8 mouse cellular contexts compared by ENCODE assay signal in genomic region chr6:92940191-92941131, GRCm38 (mm10). TPM values are rescaled to one million over a fixed set of nuclear protein-coding genes. Genes with fewer than 3 reads are reported as not detected.
DNase-seq lines count a peak whose midpoint lies in the region; ATAC-seq and TF ChIP-seq lines count a peak whose summit lies in the region.

No protein-coding gene starts in this region.

- H3K27me3 ChIP-seq in ES-Bruce4 (ENCODE audit: control insufficient read depth, insufficient read depth, low read length, poor library complexity, severe bottlenecking), result no peaks in the 10 kb centered on the region
- H3K27me3 ChIP-seq in hindbrain, embryonic 15.5 days, result peaks cover 42% of the 10 kb centered on the region
- H3K27me3 ChIP-seq in limb, embryonic 10.5 days (ENCODE audit: low read depth, poor library complexity, severe bottlenecking), result peaks cover 37% of the 10 kb centered on the region
- H3K27me3 ChIP-seq in midbrain, embryonic 14.5 days (ENCODE audit: control insufficient read depth, insufficient read depth, low read length), result peaks cover 57% of the 10 kb centered on the region

- peak; percentile 61 for DNase-seq in adrenal gland, adult 8-10 months
- peak; percentile 51 for DNase-seq in forelimb bud, embryonic 11.5 days (ENCODE audit: low read depth, low spot score)
- DNase-seq in limb, embryonic 10.5 days (ENCODE audit: low spot score), result peak; percentile 61
- DNase-seq in midbrain, embryonic 14.5 days, result peak; percentile 60
- DNase-seq in urinary bladder, postnatal 36 days (ENCODE audit: low spot score in 2 of 2), result peak; percentile 34 to 48

- no peak for TF ChIP-seq POLR2A in ES-Bruce4 (IDR thresholded peaks at IDR 0.05; ENCODE audit: insufficient read depth, low read length)

- H3K27ac ChIP-seq in ES-Bruce4 (ENCODE audit: insufficient read depth, low read length), result no peak overlapping the region
- no peak overlapping the region for H3K27ac ChIP-seq in hindbrain, embryonic 15.5 days (replicated peaks)
- peak overlapping the region; percentile 74 for H3K27ac ChIP-seq in limb, embryonic 10.5 days
- H3K27ac ChIP-seq in midbrain, embryonic 14.5 days (replicated peaks; ENCODE audit: low read depth, low read length), result no peak overlapping the region

- H3K9me3 ChIP-seq in ES-Bruce4 (replicated peaks; ENCODE audit: control insufficient read depth, insufficient read depth, low read length, poor library complexity, severe bottlenecking), result no peaks in the 10 kb centered on the region
- no peaks in the 10 kb centered on the region for H3K9me3 ChIP-seq in hindbrain, embryonic 15.5 days
- H3K9me3 ChIP-seq in limb, embryonic 10.5 days (replicated peaks), result no peaks in the 10 kb centered on the region
- H3K9me3 ChIP-seq in midbrain, embryonic 14.5 days (ENCODE audit: control insufficient read depth, low read length), result no peaks in the 10 kb centered on the region

- no peaks in the 10 kb centered on the region for H3K4me1 ChIP-seq in ES-Bruce4 (ENCODE audit: control insufficient read depth, insufficient read depth, low read length)
- peaks cover 43% of the 10 kb centered on the region for H3K4me1 ChIP-seq in hindbrain, embryonic 15.5 days (replicated peaks)
- peaks cover 45% of the 10 kb centered on the region for H3K4me1 ChIP-seq in limb, embryonic 10.5 days
- peaks cover 30% of the 10 kb centered on the region for H3K4me1 ChIP-seq in midbrain, embryonic 14.5 days (ENCODE audit: control insufficient read depth, insufficient read depth, low read length)

- H3K4me3 ChIP-seq in ES-Bruce4 (ENCODE audit: low read depth, low read length), result peak overlapping the region; percentile 63
- H3K4me3 ChIP-seq in hindbrain, embryonic 15.5 days, result peak overlapping the region; percentile 54
- H3K4me3 ChIP-seq in limb, embryonic 10.5 days, result peak overlapping the region; percentile 74
- peak overlapping the region; percentile 52 for H3K4me3 ChIP-seq in midbrain, embryonic 14.5 days (replicated peaks; ENCODE audit: low read depth, low read length)

- under 1% methylated on average over 37 of the region's 37 CpGs for WGBS in hindbrain, embryonic 15.5 days
- 1% methylated on average over 37 of the region's 37 CpGs for WGBS in limb, embryonic 10.5 days
- 2% methylated on average over 37 of the region's 37 CpGs for WGBS in midbrain, embryonic 14.5 days

- H3K9ac ChIP-seq in ES-Bruce4 (ENCODE audit: low read depth, poor library complexity, severe bottlenecking), result 0 out of 2 replicates have a peak overlapping the region, but pooled peaks have one; percentile 3
- H3K9ac ChIP-seq in hindbrain, embryonic 15.5 days, result peak overlapping the region; percentile 21; the same call in 1 of the 2 replicates
- no peak overlapping the region for H3K9ac ChIP-seq in midbrain, embryonic 14.5 days (replicated peaks; ENCODE audit: low read length)

- TF ChIP-seq EP300 in ES-Bruce4 (IDR thresholded peaks at IDR 0.05; ENCODE audit: insufficient read depth, low read depth, low read length), result no peak

- H3K4me2 ChIP-seq in hindbrain, embryonic 15.5 days, result peak overlapping the region; percentile 98
- peak overlapping the region; percentile 95 for H3K4me2 ChIP-seq in midbrain, embryonic 14.5 days (ENCODE audit: low read length)

- ATAC-seq in hindbrain, embryonic 15.5 days (ENCODE audit: low FRiP score, low read depth), result no peak
- no peak for ATAC-seq in midbrain, embryonic 14.5 days (ENCODE audit: low FRiP score, low TSS enrichment)
- ATAC-seq in megakaryocyte-erythroid progenitor cell, adult 5-6 weeks (replicated peaks; ENCODE audit: low FRiP score, low TSS enrichment, poor library complexity, severe bottlenecking), result no peak

- H3K36me3 ChIP-seq in ES-Bruce4 (ENCODE audit: control insufficient read depth, insufficient read depth, low read length, poor library complexity, severe bottlenecking), result no peaks in the 10 kb centered on the region
- H3K36me3 ChIP-seq in hindbrain, embryonic 15.5 days, result no peaks in the 10 kb centered on the region
- peaks cover 4% of the 10 kb centered on the region; the same call in 1 of the 2 replicates for H3K36me3 ChIP-seq in limb, embryonic 10.5 days
- H3K36me3 ChIP-seq in midbrain, embryonic 14.5 days (ENCODE audit: control insufficient read depth, insufficient read depth, low read length), result no peaks in the 10 kb centered on the region

- no peak for TF ChIP-seq CTCF in ES-Bruce4 (IDR thresholded peaks at IDR 0.05; ENCODE audit: low read depth, low read length)

RNA-seq across cellular contexts. Expression of gene Adamts9, which starts 2.8 kb away (rescaled TPM):
- polyA plus RNA-seq in ES-Bruce4 (2011; ENCODE audit: insufficient read depth, insufficient read length, low read depth, missing spikeins), result 8.9 and 9.2 TPM in 2 replicates
- total RNA-seq in adrenal gland, adult 8-10 months (2022), result 10 to 100 TPM; 15.1 to 22.1 (median 18.6) TPM
- polyA plus RNA-seq in hindbrain, embryonic 15.5 days (2015; fragmentation: Nextera tagmentation; extraction: Ambion mirVana), result 1.6 TPM in 2 replicates
- 2.5 and 3.0 TPM in 2 replicates for polyA plus RNA-seq in limb, embryonic 10.5 days (2016; fragmentation: Nextera tagmentation; extraction: Ambion mirVana)
- 0.73 and 1.2 TPM in 2 replicates for polyA plus RNA-seq in midbrain, embryonic 14.5 days (2014; fragmentation: Nextera tagmentation; extraction: Ambion mirVana)
- total RNA-seq in megakaryocyte-erythroid progenitor cell, adult 5-6 weeks (2014; fragmentation: Nextera tagmentation), result not detected in 2 replicates
- not detected in 2 replicates for total RNA-seq in megakaryocyte-erythroid progenitor cell, adult 5-6 weeks (2017)
